Mouse (Mus musculus) C2C12 (cell line): ENCODE measurements around the gene Trim38. TPM values are rescaled to one million over a fixed set of nuclear protein-coding genes. Genes with fewer than 3 reads are reported as not detected.

Experiments used
- H3K27me3 ChIP-seq: one replicate; pipeline ENCODE4 v1.6.1; 2011; ENCODE audit not compliant: control insufficient read depth, insufficient read depth, insufficient read length
- H3K36me3 ChIP-seq: one replicate; pipeline ENCODE4 v1.6.1; 2011; ENCODE audit not compliant: control insufficient read depth, insufficient read depth
- H3K4me3 ChIP-seq: one replicate; pipeline ENCODE4 v1.5.1; 2011; ENCODE audit warnings: mild to moderate bottlenecking, control low read depth; ENCODE audit not compliant: poor library complexity, insufficient read depth, severe bottlenecking
- H3K79me2 ChIP-seq: one replicate; pipeline ENCODE4 v1.6.1; 2011; ENCODE audit not compliant: control insufficient read depth, insufficient read depth
- H3K79me3 ChIP-seq: one replicate; pipeline ENCODE4 v1.6.1; 2011; ENCODE audit warnings: low read depth, control low read depth
- H3ac ChIP-seq: one replicate; pipeline ENCODE3; 2011; ENCODE audit warnings: low read depth; ENCODE audit not compliant: control insufficient read depth, insufficient read length
- CEBPB ChIP-seq: IDR thresholded peaks from one replicate; pipeline ENCODE4 v1.6.1; 2011; ENCODE audit warnings: low read depth, mild to moderate bottlenecking, control low read depth, moderate library complexity
- CTCF ChIP-seq: IDR thresholded peaks from one replicate; pipeline ENCODE4 v1.5.1; 2011; ENCODE audit not compliant: control insufficient read depth, insufficient read depth, insufficient read length
- FOSL1 ChIP-seq: IDR thresholded peaks from one replicate; pipeline ENCODE4 v1.8.0; 2011; ENCODE audit warnings: mild to moderate bottlenecking, low read length; ENCODE audit not compliant: poor library complexity, insufficient read depth, severe bottlenecking
- MAX ChIP-seq: IDR thresholded peaks from one replicate; pipeline ENCODE4 v1.6.1; 2011; ENCODE audit warnings: mild to moderate bottlenecking, control low read depth
- MYOD1 ChIP-seq: IDR thresholded peaks from one replicate; pipeline ENCODE4 v1.6.1; 2011; ENCODE audit warnings: low read depth; ENCODE audit not compliant: control insufficient read depth, insufficient read length
- MYOG ChIP-seq: IDR thresholded peaks from one replicate; pipeline ENCODE4 v1.6.1; 2011; ENCODE audit not compliant: control insufficient read depth, insufficient read length; ENCODE audit errors: extremely low read depth
- USF1 ChIP-seq: IDR thresholded peaks from one replicate; pipeline ENCODE4 v1.6.1; 2011; ENCODE audit warnings: low read depth, mild to moderate bottlenecking, control low read depth, moderate library complexity
- polyA plus RNA-seq: library from polyadenylated mRNA; unstranded; fragments of >200 nt; fragmentation: generic; extraction: Trizol; gene quantifications from one replicate; pipeline ENCODE4 v1.2.1, GENCODE M21; 2012; ENCODE audit warnings: missing spikeins

The Trim38 gene
- polyA plus RNA-seq, 1 experiment = 0.02 TPM

- Histone ChIP-seq H3K4me3 (no peak overlapping the region), H3K36me3 (no peaks in the 10 kb centered on the region), H3K79me3 (no peaks in the 10 kb centered on the region), H3ac (no peak overlapping the region), H3K27me3 (no peaks in the 10 kb centered on the region), H3K79me2 (no peaks in the 10 kb centered on the region)
- no peak for TF ChIP-seq MAX
- TF ChIP-seq FOSL1 = no peak
- TF ChIP-seq USF1 = no peak
- no peak for TF ChIP-seq MYOG
- TF ChIP-seq CEBPB = no peak
These were observed 14.7 kb upstream of the Trim38 start for GRCm38 (mm10) chr13:23755000-23755399.

- Histone ChIP-seq H3K79me2 (no peaks in the 10 kb centered on the region), H3K27me3 (no peaks in the 10 kb centered on the region), H3K79me3 (no peaks in the 10 kb centered on the region), H3K36me3 (no peaks in the 10 kb centered on the region), H3ac (peak within 1 kb of the TSS; percentile 56), H3K4me3 (no peak within 1 kb of the TSS)
- TF ChIP-seq MYOG (no peak), FOSL1 (no peak), MAX (no peak), MYOD1 (no peak), CEBPB (no peak), USF1 (no peak)
These were observed 12.9 kb upstream of the Trim38 start, which contains the start of gene Hist1h4b for GRCm38 (mm10) chr13:23756790-23757189. TSS of gene Hist1h4b (plus strand) at chr13:23757013.

- H3K27me3 ChIP-seq = no peaks in the 10 kb centered on the region
- no peaks in the 10 kb centered on the region for H3K36me3 ChIP-seq
- H3ac ChIP-seq = peak overlapping the region; percentile 56
- no peak overlapping the region for H3K4me3 ChIP-seq
- H3K79me3 ChIP-seq = no peaks in the 10 kb centered on the region
- TF ChIP-seq FOSL1 (no peak), MYOD1 (no peak), CEBPB (no peak), USF1 (no peak), MAX (no peak), CTCF (no peak), MYOG (no peak)
- H3K79me2 ChIP-seq = no peaks in the 10 kb centered on the region
These were observed 12.4 kb upstream of the Trim38 start for GRCm38 (mm10) chr13:23757211-23757773.

- no peaks in the 10 kb centered on the region for H3K36me3 ChIP-seq
- H3K4me3 ChIP-seq = no peak overlapping the region
- no peak overlapping the region for H3ac ChIP-seq
- no peaks in the 10 kb centered on the region for H3K79me2 ChIP-seq
- H3K79me3 ChIP-seq = no peaks in the 10 kb centered on the region
- no peak for TF ChIP-seq MYOG
- TF ChIP-seq MAX = no peak
- no peak for TF ChIP-seq CEBPB
- H3K27me3 ChIP-seq = no peaks in the 10 kb centered on the region
These were observed 11.8 kb upstream of the Trim38 start for GRCm38 (mm10) chr13:23757921-23758320.

GRCm38 (mm10) chr13:23759251-23759771 lies 10.4 kb upstream of the Trim38 start:
- Histone ChIP-seq H3K79me2 (no peaks in the 10 kb centered on the region), H3ac (no peak overlapping the region), H3K79me3 (no peaks in the 10 kb centered on the region), H3K4me3 (no peak overlapping the region), H3K36me3 (no peaks in the 10 kb centered on the region), H3K27me3 (no peaks in the 10 kb centered on the region)
- TF ChIP-seq MAX = no peak
- no peak for TF ChIP-seq FOSL1
- TF ChIP-seq CEBPB = no peak
- no peak for TF ChIP-seq MYOD1
- TF ChIP-seq USF1 = no peak
- TF ChIP-seq CTCF = no peak
- no peak for TF ChIP-seq MYOG

GRCm38 (mm10) chr13:23759916-23760239 lies 9.8 kb upstream of the Trim38 start:
- TF ChIP-seq MYOD1 (no peak), CTCF (no peak), MAX (no peak), MYOG (no peak), CEBPB (no peak), USF1 (no peak), FOSL1 (no peak)
- Histone ChIP-seq H3K27me3 (no peaks in the 10 kb centered on the region), H3K36me3 (no peaks in the 10 kb centered on the region), H3K4me3 (no peak overlapping the region), H3K79me3 (no peaks in the 10 kb centered on the region), H3ac (peak overlapping the region; percentile 24), H3K79me2 (no peaks in the 10 kb centered on the region)
